Mouse (Mus musculus) heart, postnatal 0 days (tissue): Measurements from ENCODE around the gene Rap1gap2. TPM values are rescaled to one million over a fixed set of nuclear protein-coding genes. Genes with fewer than 3 reads are reported as not detected.

Experiments used
- ATAC-seq: fragments of 200-750 bp; cut with Nextera tagmentation; 2 replicates; pipeline ENCODE4 v1.8.0; 2017; ENCODE audit warnings: low read depth, moderate number of reproducible peaks, moderate library complexity; ENCODE audit not compliant: insufficient read depth
- DNase-seq: peaks from one replicate; pipeline ENCODE4 v3.0.0-alpha.2; 2016; ENCODE audit warnings: low spot score
- H3K27ac ChIP-seq: fragments of 300-500 bp; sonication (generic); 2 replicates; pipeline ENCODE4 v1.5.1; 2014; ENCODE audit warnings: low read depth, mild to moderate bottlenecking
- H3K27me3 ChIP-seq: fragments of 300-500 bp; sonication (generic); 2 replicates; pipeline ENCODE4 v1.6.1; 2014; ENCODE audit warnings: low read length, mixed read lengths; ENCODE audit not compliant: control insufficient read depth, insufficient read depth
- H3K36me3 ChIP-seq: fragments of 300-500 bp; sonication (generic); replicated peaks from 2 replicates; pipeline ENCODE4 v1.6.1; 2014; ENCODE audit warnings: low read length, mixed read lengths; ENCODE audit not compliant: control insufficient read depth, insufficient read depth
- H3K4me1 ChIP-seq: fragments of 300-500 bp; sonication (generic); 2 replicates; pipeline ENCODE4 v1.6.1; 2014; ENCODE audit warnings: antibody characterized with exemption; ENCODE audit not compliant: control insufficient read depth, insufficient read depth
- H3K4me2 ChIP-seq: fragments of 300-500 bp; sonication (generic); 2 replicates; pipeline ENCODE4 v1.6.1; 2014; ENCODE audit warnings: low read depth, mild to moderate bottlenecking, low read length, moderate library complexity
- H3K4me3 ChIP-seq: fragments of 300-500 bp; sonication (generic); 2 replicates; pipeline ENCODE4 v1.5.1; 2014; ENCODE audit warnings: low read depth, low read length
- H3K9ac ChIP-seq: fragments of 300-500 bp; sonication (generic); replicated peaks from 2 replicates; pipeline ENCODE4 v1.6.1; 2014; ENCODE audit warnings: low read depth, low read length, mixed read lengths
- H3K9me3 ChIP-seq: fragments of 300-500 bp; sonication (generic); replicated peaks from 2 replicates; pipeline ENCODE4 v1.6.1; 2016; ENCODE audit warnings: low read length; ENCODE audit not compliant: control insufficient read depth
- CTCF ChIP-seq: IDR thresholded peaks from 2 replicates; pipeline ENCODE4 v1.5.1; 2016; ENCODE audit warnings: antibody characterized with exemption, control low read depth, low read depth
- EP300 ChIP-seq: IDR thresholded peaks from 2 replicates; pipeline ENCODE4 v1.6.1; 2016; ENCODE audit warnings: antibody characterized with exemption, low read depth
- WGBS: fragments of 180-500 bp; shearing (Covaris S2); extraction: QIAGEN DNeasy Blood & Tissue Kit; methylation state at CpG from one replicate; pipeline ENCODE4 v1.1.7; 2014; 5-methylcytosine and 5-hydroxymethylcytosine counted together
- polyA plus RNA-seq: library from polyadenylated mRNA; unstranded; fragments of >200 nt; fragmentation: Nextera tagmentation; extraction: Ambion mirVana; gene quantifications from 2 replicates; pipeline ENCODE4 v1.2.1, GENCODE M21; 2015
- total RNA-seq: library from RNA; depleted of rRNA; stranded (reverse); fragments of >200 nt; gene quantifications from 2 replicates; pipeline ENCODE4 v1.2.3, GENCODE M21; 2014; ENCODE audit warnings: low replicate concordance

The Rap1gap2 gene
- total and polyA plus RNA-seq, 2 experiments from 2014 or later = 5.6 to 16.5 TPM

GRCm38 (mm10) chr11:74404216-74404615 lies 206.5 kb downstream of the Rap1gap2 start:
- no peaks in the 10 kb centered on the region for H3K27me3 ChIP-seq
- H3K4me1 ChIP-seq = peaks cover 15% of the 10 kb centered on the region
- TF ChIP-seq EP300 = no peak
- TF ChIP-seq CTCF = no peak
- no peak for DNase-seq
- H3K4me2 ChIP-seq = no peak overlapping the region
- no peak for ATAC-seq
- no peak overlapping the region; the same call in 1 of the 2 replicates for H3K9ac ChIP-seq
- no peaks in the 10 kb centered on the region for H3K36me3 ChIP-seq
- WGBS = 50% methylated on average over 2 of the region's 2 CpGs
- no peak overlapping the region for H3K4me3 ChIP-seq
- H3K9me3 ChIP-seq = no peaks in the 10 kb centered on the region
- H3K27ac ChIP-seq = no peak overlapping the region; the same call in 1 of the 2 replicates

- 42% methylated on average over 2 of the region's 2 CpGs for WGBS
- Histone ChIP-seq H3K36me3 (no peaks in the 10 kb centered on the region), H3K4me3 (no peak overlapping the region), H3K4me2 (no peak overlapping the region), H3K27me3 (no peaks in the 10 kb centered on the region), H3K27ac (no peak overlapping the region), H3K9me3 (no peaks in the 10 kb centered on the region), H3K4me1 (peaks cover 8% of the 10 kb centered on the region), H3K9ac (no peak overlapping the region)
- no peak for TF ChIP-seq EP300
- TF ChIP-seq CTCF = peak; percentile 75
- DNase-seq (peak; percentile 52), ATAC-seq (peak; percentile 33)
These were observed 208.6 kb downstream of the Rap1gap2 start for GRCm38 (mm10) chr11:74402126-74402525.

- Histone ChIP-seq H3K27me3 (no peaks in the 10 kb centered on the region), H3K4me3 (no peak overlapping the region), H3K9me3 (no peaks in the 10 kb centered on the region), H3K27ac (no peak overlapping the region), H3K4me1 (0 out of 2 replicates have a peak, but pooled peaks cover 6% of the 10 kb centered on the region), H3K9ac (no peak overlapping the region), H3K36me3 (no peaks in the 10 kb centered on the region), H3K4me2 (no peak overlapping the region)
- no peak for DNase-seq
- WGBS = 77% methylated on average over 18 of the region's 18 CpGs
- TF ChIP-seq EP300 = no peak
- TF ChIP-seq CTCF = no peak
- no peak for ATAC-seq
These were observed 215.1 kb downstream of the Rap1gap2 start for GRCm38 (mm10) chr11:74395583-74395982.

GRCm38 (mm10) chr11:74393489-74393888 lies 217.2 kb downstream of the Rap1gap2 start:
- ATAC-seq = peak; percentile 61
- H3K4me3 ChIP-seq = no peak overlapping the region

GRCm38 (mm10) chr11:74392903-74393302 lies 217.8 kb downstream of the Rap1gap2 start:
- Histone ChIP-seq H3K9ac (no peak overlapping the region), H3K4me2 (no peak overlapping the region), H3K4me3 (no peak overlapping the region), H3K4me1 (0 out of 2 replicates have a peak, but pooled peaks cover 6% of the 10 kb centered on the region), H3K36me3 (no peaks in the 10 kb centered on the region), H3K27ac (no peak overlapping the region), H3K27me3 (no peaks in the 10 kb centered on the region), H3K9me3 (no peaks in the 10 kb centered on the region)
- WGBS = 86% methylated on average over 6 of the region's 6 CpGs
- ATAC-seq (no peak), DNase-seq (no peak)
- TF ChIP-seq EP300 (no peak), CTCF (no peak)

More at GRCm38 (mm10) chr11:74393489-74393888, 217.2 kb downstream of the Rap1gap2 start:
- TF ChIP-seq CTCF (no peak), EP300 (no peak)
- no peak overlapping the region for H3K27ac ChIP-seq
- no peak overlapping the region for H3K4me2 ChIP-seq
- no peak for DNase-seq
- H3K9ac ChIP-seq = no peak overlapping the region
- no peaks in the 10 kb centered on the region for H3K36me3 ChIP-seq
- H3K27me3 ChIP-seq = no peaks in the 10 kb centered on the region
- no peaks in the 10 kb centered on the region for H3K9me3 ChIP-seq
- 0 out of 2 replicates have a peak, but pooled peaks cover 6% of the 10 kb centered on the region for H3K4me1 ChIP-seq
- WGBS = 47% methylated on average over 5 of the region's 5 CpGs

GRCm38 (mm10) chr11:74391899-74392298 lies 218.8 kb downstream of the Rap1gap2 start:
- H3K27me3 ChIP-seq = no peaks in the 10 kb centered on the region
- DNase-seq = no peak
- no peaks in the 10 kb centered on the region for H3K36me3 ChIP-seq
- no peak overlapping the region for H3K27ac ChIP-seq
- TF ChIP-seq EP300 (no peak), CTCF (no peak)
- no peak overlapping the region for H3K9ac ChIP-seq
- no peak overlapping the region for H3K4me3 ChIP-seq
- H3K4me2 ChIP-seq = no peak overlapping the region
- H3K4me1 ChIP-seq = peaks cover 15% of the 10 kb centered on the region; the same call in 1 of the 2 replicates
- no peaks in the 10 kb centered on the region for H3K9me3 ChIP-seq
- no peak for ATAC-seq
- WGBS = 88% methylated on average over 11 of the region's 11 CpGs
